Mouse (Mus musculus): ENCODE results near the gene Gstp3.
"Not testable (repeated sequence)": the region's sequence is repeated elsewhere in the genome, so short reads cannot be mapped to it uniquely, and the experiment has no call there.

Gstp3 gene

DNA sequence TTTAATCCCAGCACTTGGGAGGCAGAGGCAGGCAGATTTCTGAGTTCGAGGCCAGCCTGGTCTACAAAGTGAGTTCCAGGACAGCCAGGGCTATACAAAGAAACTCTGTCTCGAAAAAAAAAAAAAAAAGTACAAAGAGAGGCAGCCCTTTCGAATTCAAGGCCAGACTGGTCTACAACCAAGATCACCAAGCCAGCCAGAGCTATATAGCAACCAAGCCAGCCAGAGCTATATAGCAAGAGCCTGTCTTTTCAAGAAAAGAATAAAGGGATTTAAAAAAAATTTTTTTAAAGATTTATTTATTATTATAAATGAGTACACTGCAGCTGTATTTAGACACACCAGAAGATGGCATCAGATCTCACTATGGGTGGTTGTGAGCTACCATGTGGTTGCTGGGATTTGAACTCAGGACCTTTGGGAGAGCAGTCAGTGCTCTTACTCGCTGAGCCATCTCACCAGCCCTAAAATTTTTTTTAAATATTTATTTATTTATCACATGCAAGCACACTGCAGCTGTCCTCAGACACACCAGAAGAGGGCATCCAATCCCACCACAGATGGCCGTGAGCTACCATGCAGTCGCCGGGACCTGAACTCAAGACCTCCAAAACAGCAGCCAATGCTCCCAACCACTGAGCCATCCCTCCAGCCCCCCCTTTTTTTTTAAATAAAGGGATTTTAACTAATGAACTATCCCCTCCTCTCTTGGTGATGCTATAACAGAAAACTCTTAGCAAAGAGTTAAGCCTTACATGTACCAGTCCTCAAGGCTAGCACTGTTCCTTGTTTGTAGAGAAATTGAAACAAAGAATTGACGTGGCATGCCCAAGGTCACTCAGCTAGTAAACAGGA, 902 bp upstream of the Gstp3 start:
- not testable (repeated sequence) for DNase-seq (ENCODE audit: low read depth)

DNA sequence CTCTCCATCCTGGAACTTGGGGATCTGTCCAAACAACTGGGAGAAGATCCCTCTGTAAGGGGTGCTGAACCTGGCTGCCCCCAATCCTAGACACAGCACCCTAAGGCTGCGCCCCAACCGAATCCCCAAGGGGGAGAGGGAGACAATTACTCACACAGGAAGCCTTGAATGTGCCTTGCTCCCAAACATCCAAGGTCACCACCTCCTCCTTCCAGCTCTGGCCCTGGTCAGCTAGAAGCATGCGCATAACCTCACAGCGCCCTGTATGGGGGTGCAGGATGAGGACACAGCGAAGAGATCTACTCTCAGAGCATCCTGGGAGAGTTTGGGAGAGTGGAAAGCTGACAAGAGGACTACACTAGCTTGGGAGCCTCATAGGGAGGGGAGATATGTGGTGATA, 788 bp downstream of the Gstp3 start:
- DNase-seq (ENCODE audit: low read depth): no peak

DNA sequence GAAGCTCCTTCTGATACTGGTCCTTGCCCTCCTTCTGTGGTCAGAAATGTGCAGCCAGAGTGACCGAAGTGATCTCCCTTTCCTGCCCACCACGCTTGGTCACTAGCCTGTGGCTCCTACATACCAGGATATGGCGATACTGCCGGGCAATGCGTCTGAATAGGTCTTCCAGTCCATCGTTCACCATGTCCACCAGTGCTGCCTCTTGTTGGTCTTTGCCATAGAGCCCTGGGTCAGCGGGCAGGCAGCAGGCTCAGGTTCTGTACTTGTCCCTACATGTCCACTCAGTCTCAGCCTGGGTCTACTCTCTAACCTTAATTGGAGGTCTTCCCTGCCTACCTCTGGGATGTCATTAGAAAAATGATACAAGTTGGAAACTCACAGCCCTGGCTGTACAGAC, 1.4 kb downstream of the Gstp3 start:
- DNase-seq (ENCODE audit: low read depth): no peak

DNA sequence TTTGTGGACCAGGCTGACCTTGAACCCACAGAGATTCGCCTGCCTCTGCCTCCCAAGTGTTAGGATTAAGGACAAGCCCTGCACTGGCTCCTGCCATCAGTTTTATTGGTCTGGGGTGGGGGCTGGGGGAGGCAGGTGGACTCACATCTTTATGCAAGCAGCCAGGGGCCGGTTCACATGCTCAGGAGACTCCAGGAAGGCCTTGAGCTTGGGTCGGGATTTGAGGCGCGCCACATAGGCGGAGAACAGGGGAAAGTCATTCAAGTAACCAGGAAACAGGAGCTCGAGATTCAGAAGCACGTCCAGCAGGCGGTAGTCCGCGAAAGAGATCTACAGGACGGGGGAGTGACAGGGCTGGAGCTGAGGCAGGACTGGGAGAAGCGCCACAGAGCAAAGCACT, 2.0 kb downstream of the Gstp3 start:
- DNase-seq (ENCODE audit: low read depth): no peak

DNA sequence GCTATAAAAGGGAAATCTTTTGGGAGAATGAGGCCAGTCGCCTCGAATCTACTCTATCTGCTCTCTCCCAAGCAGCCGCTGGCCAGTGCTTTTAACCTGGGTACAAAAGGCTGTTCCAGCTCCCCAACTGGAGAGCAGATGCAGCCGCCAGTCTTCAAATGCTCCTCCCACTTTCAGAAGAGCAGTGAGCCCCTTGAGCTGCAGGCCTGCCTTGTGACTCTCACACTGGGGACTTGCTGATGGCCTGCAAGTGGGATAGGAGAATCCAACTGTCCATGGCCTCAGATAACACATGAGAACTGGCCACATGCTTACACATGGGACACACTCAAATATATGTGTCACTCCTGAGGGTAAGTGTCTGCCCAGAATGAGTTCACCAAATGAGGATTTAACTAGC, 2.6 kb downstream of the Gstp3 start:
- no peak for DNase-seq (ENCODE audit: low read depth)

DNA sequence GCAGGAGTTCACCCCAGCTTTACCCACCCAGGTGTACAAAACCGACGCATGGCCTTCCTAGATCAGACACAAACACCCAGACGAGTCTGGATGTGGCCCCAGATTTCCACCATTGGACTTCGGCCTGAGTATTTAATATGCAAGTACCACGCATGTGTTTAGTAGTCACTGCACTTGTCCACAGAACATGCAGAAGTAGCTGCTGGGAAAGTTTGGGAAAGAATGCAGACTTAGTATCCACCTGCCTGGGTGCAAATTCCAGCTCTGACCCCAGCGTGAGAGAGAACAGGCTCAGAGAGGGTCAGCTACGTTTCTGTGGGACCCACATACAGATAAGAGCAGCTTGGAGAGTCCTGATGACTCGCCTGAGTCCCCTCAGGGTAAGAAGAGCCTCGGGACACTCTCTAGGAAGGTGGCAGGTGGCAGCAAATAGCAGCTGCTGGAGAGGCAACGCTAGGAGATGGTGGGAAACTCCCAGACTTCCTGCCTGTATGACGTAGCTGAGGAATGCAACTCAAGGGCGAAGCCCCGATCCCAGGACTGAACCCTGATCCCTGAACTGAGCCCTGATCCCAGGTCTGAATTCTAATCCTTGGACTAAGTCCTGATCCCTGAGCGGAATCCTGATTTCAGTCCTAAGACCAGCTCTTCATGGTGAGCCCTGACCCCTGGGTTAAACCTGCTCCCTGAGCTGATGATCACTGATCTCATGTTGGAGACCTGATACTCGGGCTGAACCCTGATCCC, 3.2 kb downstream of the Gstp3 start:
- DNase-seq (ENCODE audit: low read depth): no peak

DNA sequence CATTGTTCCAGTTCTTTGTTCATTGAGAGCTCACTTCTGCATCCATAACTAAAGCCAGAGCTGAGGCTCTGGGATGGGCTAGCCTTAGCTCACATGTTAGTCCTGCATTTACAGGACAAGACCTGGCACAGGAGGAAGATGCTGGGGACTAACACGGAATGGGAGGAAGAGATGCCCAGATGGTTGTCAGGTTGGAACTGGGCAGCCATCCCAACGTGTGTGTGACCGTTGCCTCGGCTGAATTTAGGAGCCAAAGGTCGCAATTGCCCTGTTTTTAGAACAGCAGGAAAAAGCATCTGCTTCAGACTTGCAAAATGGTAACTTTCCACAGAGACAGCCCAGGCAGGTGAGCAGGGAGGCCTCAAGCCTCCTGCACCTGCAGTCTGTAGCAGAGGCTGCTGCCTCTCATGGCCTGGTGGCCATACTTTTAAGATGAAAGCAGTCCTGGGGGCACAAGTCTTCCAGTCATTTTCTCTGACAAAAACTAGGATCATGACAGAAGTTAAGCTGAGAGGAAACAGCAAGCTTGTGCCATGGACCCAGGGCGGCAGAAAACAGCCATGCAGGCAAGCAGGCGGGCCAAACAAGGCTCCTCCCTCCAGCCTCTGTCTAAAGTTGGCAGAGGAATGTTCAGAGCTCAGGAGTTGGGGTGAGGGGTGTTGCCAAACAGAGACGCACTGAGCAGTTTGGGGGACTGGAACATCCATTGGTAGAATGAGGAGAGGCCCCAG, 4.0 kb downstream of the Gstp3 start:
- DNase-seq (ENCODE audit: low read depth): no peak

DNA sequence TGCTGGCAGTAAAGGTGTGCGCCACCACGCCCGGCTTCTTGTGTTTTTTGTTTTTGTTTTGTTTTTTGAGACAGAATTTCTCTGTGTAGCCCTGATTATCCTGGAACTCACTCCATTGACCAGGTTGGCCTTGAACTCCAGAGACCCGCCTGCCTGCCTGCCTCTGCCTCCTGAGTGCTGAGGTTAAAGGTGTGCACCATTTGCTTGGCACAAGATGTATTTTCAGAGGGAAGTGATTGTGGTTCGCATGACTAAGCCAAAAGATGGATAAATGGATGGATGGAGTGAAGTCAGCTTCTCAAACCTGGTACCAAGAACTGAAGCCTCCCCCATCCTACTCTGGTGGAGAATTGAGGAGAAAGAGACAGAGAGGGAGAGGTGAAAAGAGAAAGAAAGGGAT, 4.8 kb downstream of the Gstp3 start:
- no peak for DNase-seq (ENCODE audit: low read depth)

DNA sequence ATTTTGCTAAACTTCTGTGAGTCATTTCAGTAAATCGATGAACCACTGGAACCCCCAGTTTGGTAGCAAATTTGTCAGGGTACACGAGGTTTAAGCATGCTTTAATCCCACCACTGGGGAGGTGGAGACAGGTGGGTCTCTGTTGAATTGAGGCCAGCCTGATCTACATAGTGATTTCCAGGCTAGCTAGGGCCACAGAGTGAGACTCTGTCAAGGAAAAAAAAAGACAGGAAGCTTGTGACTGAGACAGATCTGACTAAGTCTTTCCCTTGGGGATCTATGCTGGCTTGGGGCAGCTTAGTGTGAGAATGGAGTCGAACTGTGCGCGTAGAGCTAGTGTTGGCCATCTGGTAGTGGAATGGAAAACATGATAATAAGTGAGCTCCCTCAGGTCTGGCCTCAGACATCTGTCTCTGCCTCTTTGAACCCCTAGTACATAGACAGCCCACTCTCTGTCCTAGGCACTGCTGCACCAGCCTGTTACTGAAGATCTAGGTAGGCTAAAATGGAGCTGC, 6.8 kb downstream of the Gstp3 start:
- DNase-seq (ENCODE audit: low read depth): no peak

DNA sequence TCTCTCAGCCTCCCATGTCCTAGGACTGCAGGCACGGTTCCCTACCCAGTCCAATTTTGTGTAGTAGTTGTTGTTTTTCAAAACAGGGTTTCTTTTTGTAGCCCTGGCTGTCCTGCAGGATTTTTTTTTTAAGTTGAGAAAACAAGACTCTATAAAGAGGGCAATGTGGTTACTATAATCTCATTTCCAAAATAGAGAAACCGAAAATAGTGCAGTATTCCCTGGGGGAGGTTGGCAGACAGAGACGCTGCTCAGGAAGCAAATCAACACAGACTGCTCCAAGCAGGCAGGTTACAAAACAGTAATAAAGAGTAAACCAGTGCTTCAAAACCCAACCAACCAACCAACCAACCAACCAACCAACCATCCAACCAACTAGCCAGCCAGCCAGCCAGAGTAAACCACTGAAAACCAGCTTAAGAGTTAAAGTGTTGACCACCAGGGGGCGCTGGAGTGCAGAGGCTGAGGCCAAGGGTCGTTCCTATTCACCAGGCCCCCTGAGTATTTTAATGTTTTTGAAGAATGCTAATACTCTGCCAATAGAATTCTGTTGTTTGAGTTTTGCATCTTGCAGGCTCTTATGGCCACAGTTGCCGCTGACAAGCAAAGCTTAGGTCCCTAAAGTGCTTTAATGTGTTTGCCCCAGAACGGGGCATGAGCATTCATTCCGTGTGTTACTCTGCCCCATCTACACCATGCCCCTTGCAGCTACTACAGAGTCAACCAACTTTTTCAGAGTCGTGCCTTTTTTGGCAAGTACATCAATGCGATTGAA, 7.4 kb downstream of the Gstp3 start:
- DNase-seq (ENCODE audit: low read depth): peak; percentile 71

DNA sequence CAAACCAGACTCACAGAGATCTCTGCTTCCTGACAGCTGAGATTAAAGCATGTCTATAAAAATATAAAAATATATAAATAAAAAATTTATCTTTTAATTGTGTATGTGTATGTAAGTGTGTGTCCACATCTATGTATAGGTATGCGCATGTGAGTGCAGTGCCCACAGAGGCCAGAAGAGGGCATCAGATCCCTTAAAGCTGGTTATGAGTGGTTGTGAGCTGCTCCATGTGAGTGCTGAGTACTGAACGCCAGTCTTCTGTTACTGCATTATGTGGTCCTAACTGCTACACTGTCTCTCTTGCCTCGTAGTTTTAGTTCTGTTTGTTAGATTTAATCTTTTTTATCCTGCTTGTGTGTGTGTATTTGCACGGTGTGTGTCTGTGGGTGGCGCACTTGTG, 8.4 kb downstream of the Gstp3 start:
- DNase-seq (ENCODE audit: low read depth): no peak

DNA sequence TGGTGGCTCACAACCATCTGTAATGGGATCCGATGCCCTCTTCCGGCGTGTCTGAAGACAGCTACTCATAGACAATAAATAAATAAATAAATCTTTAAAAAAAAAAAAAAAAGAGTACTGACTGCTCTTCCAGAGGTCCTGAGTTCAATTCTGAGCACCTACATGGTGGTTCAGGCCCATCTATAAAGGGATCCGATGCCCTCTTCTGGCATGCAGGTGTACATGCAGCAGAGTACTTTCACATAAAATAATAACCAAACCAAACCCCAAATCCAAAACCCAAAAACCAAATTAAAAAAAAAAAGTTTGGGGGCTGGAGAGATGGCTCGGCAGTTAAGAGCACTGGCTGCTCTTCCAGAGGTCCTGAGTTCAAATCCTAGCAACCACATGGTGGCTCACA, 10.3 kb downstream of the Gstp3 start:
- DNase-seq (ENCODE audit: low read depth): not testable (repeated sequence)

DNA sequence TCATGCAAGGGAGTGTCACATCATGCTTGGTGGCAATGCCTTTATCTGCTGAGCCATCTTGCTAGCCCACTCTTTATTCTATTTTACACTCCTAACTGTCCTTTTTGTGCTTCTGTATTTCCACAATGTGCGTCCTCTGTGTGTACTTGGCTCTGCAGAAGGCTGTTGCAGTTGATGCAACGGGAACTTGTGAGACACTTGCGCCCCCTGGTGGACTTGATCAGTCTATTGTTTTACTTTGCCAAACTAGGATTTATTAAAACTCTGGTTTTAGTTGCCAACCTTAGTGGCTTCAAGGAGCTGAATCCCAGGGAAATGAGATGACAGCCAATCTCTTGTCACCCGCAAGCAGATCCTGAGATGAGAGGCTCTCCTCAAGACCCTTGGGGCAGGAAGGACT, 11.5 kb downstream of the Gstp3 start:
- DNase-seq (ENCODE audit: low read depth): peak; percentile 85

DNA sequence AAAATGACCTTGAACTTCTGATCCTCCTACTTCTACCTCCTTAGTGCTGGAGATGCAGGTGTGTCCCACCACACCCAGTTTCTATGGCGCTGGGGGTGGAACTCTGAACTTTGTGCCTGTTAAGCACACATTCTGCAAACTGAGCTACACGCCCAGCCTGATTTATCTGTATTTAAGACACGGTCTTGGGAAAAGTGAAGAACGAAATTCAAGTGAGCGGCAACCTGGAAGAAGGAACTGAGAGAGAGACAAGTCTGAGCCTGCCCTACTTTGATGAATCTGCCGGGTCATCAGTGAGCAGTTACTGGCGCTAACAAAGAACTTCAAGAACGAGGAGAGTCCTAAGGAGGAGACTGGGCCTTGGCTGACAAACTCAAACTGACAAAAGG, 12.5 kb downstream of the Gstp3 start:
- no peak for DNase-seq (ENCODE audit: low read depth)

DNA sequence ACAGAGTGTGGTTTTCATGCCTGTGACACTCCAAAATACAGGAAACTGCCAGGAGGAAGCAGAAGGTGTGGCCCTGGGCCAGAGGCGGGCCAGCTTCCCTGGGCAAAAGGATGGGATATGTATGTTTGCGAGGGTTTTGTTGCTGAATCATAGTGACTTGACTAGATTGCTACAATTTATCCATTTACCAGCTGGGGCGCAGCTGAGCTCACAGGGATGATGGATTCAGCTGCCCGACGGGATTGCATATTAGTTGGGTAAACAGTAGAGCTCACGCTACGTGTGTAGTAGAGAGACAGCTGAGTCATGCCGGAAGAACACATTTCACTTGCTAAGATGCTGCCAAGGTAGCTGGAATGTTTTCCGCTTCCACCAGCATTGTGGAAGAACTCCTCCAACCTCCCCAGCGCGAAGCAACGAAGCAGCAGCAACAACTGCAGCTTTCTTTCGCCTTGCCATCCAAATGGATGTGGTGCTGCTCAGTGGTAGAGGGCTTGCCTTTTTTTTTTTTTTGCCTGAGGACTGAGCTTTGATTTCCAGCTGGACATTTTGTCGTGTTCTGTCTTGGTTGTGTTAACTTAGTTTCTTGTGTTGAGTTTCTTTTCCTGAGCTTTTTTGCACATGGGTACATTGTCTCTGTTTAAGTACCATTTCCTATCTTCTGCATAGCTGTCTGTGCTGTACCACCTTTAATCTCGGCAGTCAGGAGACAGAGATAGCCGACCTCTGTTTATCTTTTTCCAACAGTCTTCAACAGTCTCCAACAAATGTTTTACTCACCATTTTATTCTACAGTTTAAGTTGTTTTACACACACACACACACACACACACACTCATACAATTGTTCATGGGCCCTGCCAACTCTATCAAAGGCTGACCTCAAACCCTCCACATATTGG, 13.2 kb downstream of the Gstp3 start, which contains the start of gene Gstp2:
Gene Gstp2, minus strand, starts transcription at position 58 of the 900 bp plus-strand sequence.
- no peak for DNase-seq (ENCODE audit: low read depth)

DNA sequence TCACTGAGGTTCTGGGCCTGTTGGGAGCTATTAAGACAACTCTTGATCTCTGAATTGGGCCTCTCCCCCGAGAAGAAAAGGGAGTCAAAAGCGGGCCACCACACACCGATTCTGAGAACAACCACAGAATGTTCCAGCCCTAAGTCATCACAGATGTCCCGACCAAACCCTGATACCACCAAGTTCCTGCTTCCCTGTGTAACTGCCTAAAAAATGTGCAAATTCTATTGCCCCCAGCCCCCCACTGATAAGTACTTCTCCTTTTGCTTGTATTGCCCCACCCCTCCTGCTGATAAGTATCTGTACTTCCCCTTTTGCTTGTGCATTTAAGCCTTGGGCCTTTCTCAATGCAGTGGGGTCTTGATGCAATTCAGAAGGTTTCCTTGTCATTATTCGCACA, 15.3 kb downstream of the Gstp3 start:
- DNase-seq (ENCODE audit: low read depth): not testable (repeated sequence)

DNA sequence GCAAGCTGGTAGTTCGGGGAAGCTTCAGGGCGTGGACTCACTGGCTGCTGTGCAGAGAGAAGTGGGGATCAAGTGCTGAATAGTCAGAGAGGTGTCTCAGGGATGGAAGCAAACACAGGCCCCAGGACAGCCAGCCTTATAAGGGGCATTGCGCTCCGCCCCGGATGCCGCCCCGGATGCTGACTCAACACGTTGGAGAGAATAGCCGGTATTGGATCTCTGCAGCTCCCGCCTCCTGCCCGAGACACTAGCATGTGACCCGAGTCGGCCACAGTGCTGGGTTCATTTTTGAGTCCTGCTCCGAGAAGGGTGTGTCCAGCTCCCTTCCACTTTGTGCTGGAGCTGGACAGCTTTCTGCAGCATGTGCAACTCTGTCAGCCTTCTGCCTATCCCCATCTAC, 17.2 kb downstream of the Gstp3 start:
- no peak for DNase-seq (ENCODE audit: low read depth)

DNA sequence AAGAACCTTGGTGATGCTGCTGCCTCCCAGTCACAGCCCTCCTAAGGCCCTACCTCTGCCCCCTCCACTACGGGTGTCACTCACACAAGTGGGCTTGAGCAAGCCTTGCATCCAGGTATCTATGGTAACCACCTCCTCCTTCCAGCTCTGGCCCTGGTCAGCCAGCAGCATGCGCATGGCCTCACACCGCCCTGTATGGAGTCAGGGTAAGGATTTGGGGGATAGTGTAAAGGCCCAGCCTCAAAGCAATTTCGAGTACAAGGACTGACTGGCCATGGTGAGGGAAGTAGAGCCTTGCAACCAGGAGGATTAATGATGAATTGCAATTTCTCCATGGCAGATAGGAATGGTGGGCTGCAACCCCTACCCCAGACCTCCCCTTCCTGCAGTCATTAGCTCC, 17.9 kb downstream of the Gstp3 start:
- DNase-seq (ENCODE audit: low read depth): not testable (repeated sequence)

DNA sequence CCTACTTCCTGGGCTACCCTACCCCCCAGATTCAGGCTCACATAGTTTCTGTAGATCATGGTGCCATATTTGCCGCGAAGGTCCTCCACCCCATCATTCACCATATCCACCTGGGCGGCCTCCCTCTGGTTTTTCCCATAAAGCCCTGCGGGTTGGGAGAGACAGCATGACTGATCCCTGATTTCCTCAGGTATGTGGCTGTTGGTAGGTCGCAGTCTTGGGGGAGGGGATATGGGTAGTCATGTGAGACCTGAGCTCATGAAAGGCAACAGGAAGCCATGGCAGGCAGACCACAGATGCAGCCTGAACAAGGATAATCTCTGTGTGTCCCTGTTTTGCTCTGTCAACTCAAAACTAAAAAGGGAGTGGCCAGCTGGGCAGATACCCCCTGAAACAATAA, 18.4 kb downstream of the Gstp3 start:
- not testable (repeated sequence) for DNase-seq (ENCODE audit: low read depth)

DNA sequence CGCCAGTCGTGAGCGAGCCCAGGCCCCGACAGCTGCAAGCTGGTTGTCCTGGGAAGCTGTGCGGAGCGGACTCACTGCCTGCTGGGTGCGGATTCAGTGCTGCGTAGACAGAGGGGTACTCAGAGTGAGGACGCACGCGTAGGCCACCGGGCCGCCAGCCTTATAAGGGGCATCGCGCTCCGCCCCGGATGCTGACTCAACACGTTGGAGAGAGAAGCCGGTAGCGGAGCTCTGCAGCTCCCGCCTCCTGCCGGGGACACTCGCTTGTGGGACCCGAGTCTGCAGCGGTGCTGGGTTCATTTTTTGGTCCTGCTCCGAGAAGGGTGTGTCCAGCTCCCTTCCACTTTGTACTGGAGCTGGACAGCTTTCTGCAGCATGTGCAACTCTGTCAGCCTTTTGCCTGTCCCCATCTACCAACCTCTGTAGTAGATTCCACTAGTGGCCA, 21.6 kb downstream of the Gstp3 start, which contains the start of gene Gstp1:
Gene Gstp1, minus strand, starts transcription at position 198 of the 445 bp plus-strand sequence.
- peak; percentile 96 for DNase-seq (ENCODE audit: low read depth)
